Mouse (Mus musculus) adrenal gland, postnatal 14 days (tissue): ENCODE results near the gene Ptcd2. TPM values are rescaled to one million over a fixed set of nuclear protein-coding genes. Genes with fewer than 3 reads are reported as not detected.

ENCODE experiments used
- DNase-seq: peaks from one replicate; pipeline ENCODE4 v3.0.0; 2021; ENCODE audit warnings: mixed read lengths
- long read RNA-seq, 2 experiments: library from polyadenylated mRNA; stranded (forward); transcript quantifications; one replicate each; pipeline ENCODE4 v2.0.0; 2021
- total RNA-seq: library from RNA; stranded (reverse); gene quantifications from 2 replicates; pipeline ENCODE4 v1.2.3, GENCODE M21; 2021

Gene Ptcd2
- total RNA-seq = 35.2 and 43.1 TPM in 2 replicates
- long read RNA-seq, experiment 1, transcript Ptcd2-201 (10 exons, 1,704 nt) = major isoform, 61 of 68 reads
- long read RNA-seq, experiment 1, partial matches to known transcripts = 5 of 68 reads
- long read RNA-seq, experiment 1, other reads (novel, unspliced or antisense) = 2 of 68 reads
- long read RNA-seq, experiment 2, transcript Ptcd2-201 (10 exons, 1,704 nt) = major isoform, 39 of 41 reads
- long read RNA-seq, experiment 2, partial matches to known transcripts = 0 of 41 reads
- long read RNA-seq, experiment 2, other reads (novel, unspliced or antisense) = 2 of 41 reads

DNA sequence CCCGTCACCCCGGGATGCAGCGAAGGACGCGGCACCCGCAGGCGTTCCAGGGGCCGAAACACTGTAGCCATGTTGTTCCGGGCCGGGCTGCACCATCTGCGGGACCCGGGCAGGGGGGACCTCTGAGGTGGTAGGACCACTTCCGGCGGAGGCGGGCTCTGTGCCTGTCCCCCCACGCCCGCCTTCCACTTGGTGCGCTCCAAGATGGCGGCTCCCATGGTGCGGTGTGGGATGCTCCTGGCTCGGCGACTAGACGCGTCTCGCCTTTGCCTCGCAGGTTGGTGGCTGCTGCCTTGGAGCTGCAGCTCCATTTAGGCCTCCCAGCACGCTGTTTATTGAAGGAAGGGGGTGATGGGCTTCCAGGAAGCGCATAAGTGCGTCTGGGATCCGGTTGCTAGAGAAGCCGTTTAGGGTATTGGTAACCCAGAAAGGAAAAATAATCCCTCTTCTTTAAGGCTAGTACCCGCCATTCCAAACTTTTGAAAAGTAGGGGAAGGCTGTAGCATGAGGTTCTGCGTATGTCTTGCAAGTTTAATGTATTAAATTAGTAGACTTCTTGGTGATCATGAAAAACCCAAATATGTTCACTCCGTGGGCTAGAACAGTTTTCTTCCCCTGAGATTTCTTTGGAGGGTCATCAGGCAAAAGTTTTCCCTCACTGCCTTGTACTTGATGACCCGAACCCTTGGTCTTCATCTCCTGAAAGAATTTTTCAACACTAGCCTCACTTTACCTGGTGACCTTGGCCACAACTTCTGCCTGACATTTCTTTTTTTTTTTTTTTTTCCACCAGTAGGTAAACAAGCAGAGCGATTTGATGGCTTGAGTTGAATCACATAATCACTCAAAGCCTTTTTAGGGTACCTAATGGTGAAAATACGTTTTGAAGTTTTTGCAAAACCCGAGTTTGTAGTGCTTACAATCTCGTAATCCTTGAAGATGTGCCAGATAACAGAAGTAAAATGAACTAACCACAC, at the start of gene Ptcd2, which contains the start of gene Mrps27:
Gene Ptcd2, minus strand, starts transcription at position 107 of the 977 bp plus-strand sequence.
Gene Mrps27, plus strand, starts transcription at position 188 of the 977 bp plus-strand sequence.
- peak; percentile 99 for DNase-seq

DNA sequence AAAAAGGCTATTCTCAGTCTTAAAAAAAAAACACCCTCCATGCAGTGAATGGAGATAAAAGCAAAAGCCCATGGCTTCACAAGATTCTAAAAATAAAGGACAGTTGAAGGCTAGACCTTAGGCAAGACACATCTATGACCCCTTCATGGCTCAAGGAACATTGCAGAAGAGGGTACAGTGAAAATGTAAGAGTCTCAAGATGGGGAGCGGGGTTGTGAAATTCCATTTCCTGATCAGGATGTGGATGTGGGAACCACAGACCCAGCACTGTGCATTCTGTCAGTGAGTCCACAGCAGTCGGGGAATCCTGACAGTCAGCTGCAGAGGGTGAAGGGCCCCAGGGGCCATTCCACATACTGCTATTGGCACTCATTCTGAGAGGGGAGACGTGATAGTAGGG, 48.6 kb upstream of the Ptcd2 start:
- DNase-seq = no peak

DNA sequence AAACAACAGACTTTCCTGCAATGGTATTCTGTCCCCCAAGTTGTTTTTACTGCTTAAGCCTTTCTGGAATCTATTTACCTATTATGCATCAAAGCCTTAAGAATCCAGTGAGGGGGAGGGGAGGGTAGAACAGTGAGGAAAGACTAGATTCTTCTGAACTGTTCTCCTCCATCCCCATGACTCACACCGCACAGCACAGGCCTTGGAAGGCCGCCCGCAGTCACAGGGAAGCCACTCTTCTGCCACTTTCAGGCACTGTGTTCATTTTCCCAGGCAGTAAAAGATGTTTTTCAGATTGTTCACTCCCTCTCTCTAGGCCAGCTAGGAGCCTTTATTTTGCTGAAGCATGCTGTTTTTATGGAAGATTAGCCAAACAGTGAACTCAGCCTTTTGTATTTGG, 46.9 kb upstream of the Ptcd2 start:
- DNase-seq = peak; percentile 88

DNA sequence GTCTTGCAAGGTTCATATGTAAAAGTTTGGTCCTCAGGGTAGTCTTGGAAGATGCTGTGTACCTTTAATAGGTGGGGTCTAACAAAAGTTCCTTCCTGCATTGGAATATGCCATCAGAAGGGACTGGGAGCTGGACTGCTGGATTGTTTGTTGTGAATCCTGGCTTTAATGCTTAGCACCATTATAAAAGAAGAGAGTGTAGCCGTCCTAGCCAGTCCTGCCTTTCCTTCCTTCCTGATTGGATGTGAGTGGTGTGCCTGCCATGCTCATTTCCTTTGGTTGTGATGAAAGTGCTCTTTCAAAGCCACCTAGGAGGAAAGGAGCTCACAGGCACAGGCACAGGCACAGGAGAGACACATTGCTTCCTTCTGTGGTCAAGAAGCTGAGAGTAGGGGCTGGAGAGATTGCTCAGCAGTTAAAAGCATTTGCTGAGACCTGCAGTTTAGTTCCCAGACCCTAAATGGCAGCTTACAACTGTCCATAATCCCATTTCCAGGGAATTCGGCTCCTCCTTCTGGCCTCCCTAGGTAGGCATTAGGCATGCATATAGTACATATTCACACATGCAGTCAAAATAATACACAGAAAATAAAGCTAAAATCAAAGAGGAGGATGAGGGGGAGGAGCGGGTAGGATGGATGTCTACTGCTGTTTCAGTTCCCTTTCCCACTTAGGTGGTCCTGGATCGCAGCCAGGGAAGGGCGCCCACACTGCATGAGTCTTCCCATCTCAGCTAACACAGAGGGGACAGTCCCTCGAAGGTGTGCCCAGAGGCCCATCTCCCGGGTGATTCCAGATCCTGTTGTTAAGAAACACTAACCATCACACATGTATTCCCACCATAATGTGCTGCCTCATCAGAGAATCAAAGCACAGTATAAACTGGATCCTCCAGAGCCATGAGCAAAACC, 43.7 kb upstream of the Ptcd2 start:
- no peak for DNase-seq

DNA sequence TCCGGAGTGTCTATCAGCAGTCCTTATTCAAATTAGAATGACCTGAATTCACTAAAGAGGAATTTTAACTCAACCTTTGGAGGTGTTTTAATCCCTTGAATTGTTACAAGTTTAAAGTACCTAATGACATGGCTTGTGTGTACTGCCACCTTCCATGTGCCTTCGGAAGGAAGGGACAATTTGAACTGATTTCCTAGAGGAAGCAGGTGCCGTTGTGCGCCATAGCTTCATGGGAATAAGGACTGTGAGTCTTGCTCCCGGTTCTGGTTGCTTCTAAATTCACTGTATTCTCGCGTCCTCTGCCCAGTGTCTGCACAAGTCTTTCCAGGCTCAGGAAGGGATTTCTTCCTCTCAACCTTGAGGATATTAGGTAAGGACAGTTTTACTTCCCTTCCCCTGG, 41.8 kb upstream of the Ptcd2 start:
- no peak for DNase-seq

DNA sequence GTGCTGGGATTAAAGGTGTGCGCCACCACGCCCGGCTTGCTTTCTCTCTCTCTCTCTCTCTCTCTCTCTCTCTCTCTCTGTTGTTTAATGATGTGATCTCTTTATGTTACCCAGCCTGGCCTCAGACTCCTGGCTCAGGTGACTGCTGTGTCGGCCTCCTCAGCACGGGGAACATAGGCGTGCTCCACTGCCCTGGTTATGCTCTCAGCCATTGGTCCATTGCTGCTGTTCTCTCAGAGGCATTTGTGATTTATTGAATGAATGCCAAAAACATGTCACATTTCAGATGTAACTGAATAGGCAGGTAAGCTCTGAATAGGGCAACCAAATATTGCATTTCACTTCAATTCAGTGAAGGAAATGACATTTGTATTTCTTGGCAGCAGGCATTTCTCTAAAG, 41.4 kb upstream of the Ptcd2 start:
- DNase-seq = no peak

DNA sequence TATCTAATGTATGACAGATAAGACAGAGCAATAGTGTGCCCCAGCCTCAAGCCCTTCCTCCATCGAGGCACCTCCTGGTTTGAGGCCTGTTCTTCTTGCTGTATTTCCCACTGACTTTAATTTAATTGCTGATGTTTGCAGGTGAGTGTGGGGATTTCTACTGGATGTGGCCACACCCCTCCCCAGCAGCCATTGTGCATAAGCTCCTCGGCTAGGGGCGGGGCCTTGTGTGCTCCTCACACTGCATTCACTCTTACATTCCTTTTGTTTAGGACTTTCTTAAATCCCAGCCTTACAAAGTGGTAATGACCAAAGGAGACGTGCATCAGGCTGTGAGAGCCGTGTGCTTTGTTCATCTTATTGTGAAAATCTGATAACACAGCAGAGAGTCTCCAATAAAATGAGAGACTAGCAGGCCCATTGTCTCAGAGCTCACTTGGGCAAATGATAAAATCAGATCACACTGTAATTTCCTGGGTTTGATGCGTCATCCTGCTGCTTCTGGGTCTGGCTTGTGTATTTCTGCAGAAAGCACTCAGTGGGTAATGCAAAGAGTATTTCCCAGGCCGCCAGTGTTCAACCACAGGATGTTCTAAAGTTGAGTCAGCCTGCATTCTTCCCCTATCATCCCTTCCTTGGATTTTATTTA, 40.2 kb upstream of the Ptcd2 start:
- DNase-seq = no peak

DNA sequence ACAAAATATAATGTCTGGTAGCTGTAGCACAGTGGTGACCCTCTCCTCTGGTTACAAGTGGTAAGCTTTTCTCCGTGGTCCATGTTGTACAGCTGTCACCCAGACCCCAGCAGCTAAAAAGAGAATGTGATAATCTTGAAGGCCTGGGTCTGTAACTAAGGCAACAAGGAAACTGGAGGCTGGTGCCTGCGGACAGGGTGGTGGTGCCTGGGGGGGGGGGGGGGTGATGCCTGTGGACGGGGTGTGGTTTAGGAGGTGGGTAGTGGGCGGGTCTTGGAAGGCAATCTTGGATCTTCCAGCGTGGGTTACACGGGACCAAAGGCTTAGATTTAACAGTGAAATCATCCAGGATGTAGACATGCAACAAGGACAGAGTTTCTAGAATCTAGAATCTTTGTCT, 37.9 kb upstream of the Ptcd2 start:
- no peak for DNase-seq

DNA sequence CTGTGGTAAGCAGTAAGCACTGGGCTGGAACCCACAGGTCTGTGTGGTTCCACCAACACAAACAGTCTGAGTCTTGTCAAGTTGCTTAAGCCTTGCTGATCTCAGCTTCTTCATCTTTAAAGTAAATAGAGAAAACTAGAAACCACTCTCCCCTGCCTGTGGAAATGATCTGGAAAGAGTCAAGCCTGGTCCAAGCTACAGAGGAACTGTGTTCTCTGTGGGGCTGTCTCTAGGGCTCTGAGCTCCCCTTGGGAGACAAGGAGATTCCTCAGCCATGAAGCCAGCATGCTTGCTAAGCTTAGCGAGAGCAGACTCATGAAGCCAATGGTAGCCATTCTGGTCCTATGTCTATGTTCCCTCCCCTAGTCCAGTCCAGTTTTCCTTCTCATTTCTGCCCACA, 33.7 kb upstream of the Ptcd2 start:
- DNase-seq = no peak

DNA sequence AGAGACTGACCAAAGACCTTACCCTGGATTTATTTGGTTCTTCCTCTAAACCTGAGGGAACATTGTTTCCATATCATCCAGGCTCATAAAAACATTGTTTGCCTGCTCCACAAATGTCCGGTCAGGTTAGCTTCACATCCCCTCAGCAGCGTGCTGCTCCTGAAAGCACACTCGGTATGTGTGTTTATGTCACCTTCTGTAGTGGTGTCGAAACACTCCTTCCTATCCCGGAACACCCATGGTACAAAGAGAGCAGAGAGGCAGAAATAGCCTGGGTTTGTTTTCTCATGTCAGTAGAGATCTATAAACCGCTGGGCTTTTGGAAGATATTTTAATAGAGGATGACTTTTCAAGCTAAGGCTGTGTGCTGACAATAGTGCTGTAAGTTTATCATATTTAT, 32.5 kb upstream of the Ptcd2 start:
- DNase-seq = no peak

DNA sequence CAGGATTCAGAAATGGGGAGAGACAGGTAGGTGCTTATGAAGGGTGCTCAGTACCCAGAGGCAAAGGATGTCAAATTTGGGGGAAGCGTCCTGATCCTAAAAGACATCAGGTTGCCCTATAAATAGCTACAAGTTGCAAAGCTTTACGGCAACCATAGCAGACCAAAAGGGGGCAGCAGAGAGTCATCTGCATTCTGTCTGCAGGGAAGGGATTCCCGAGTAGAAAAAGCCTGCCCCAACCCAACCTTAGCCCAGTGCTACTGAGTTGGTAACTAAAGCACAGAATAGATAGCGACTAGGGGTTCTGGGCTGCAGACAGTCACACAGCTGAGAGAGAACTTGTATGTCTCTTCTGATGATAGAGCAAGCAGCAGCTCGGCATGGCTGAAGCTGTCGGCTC, 31.0 kb upstream of the Ptcd2 start:
- DNase-seq = peak; percentile 88

DNA sequence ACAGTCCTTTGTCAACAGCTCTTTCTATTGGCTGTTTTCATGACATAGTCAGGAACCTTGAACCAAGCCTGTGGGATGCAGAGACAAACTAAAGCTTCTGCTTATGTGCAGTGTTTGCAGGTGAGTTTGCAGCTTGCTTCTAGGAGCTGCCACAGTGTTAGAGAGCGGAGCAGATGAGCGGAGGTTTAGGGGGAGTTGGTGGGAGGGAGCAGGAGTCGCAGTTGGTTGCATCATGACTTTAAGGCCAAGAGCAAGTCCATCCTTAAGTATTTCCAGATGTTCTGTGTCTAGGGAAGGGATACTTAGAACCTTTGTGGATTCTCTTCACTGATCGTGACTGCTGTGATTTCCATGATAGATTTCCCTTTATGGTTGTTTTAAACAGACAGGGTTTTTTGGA, 29.7 kb upstream of the Ptcd2 start:
- DNase-seq = no peak

DNA sequence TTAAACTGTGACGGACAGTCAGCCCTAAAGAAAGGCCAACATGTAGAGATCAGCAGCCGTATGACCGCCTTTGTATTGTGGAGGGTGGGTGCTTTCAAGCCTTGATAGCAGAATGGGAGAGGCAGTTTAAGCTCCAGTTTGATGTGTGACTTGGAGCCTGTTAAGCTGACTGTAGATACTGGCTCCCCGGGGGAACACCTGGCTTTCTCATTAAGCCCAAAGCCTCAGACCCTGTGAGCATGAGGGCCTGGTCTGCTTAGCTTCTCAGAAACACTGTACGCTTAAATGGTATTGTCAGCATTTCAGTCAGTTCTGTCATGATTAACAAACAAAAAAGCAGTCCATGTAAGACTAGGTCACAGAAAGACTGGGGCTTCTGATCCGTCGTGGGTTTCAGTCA, 29.2 kb upstream of the Ptcd2 start:
- DNase-seq = no peak

DNA sequence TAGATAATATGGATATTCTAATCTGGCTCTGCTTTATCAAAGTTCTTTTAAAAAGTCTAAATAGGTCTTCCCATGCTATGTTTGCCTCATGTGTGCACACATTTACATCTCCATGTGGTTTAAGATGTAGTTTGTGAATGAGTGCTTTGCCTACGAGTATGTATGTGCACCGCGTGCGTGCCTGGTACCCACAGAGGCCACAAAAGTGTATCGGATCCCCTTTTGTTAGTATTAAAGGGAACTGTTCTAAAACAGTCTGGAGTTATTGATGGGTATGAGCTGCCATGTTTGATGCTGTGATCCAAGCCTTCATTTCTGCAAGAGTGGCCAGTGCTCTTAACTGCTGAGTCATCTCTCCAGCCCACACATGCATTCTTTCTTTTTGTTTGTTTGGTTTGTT, 26.8 kb upstream of the Ptcd2 start:
- DNase-seq = no peak

DNA sequence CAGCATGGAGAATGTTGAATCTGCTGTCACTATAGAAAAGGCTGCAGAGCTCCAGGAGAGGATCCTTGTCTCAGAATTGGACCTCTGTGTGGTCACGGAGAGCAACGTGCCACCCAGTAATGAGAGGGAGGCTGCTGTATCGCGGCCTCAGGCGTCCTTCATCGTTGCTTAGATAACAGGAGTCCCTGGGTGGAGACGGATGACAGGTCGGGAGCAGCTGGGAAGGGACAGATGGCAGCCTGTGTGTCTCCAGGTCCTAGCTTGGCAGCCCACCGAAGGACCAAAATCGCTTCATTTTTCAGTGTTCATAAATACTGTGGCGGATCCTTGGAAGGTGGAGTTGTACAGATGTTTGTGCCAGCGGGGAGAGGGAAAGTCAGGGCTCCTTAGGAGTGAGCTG, 24.6 kb upstream of the Ptcd2 start:
- no peak for DNase-seq

DNA sequence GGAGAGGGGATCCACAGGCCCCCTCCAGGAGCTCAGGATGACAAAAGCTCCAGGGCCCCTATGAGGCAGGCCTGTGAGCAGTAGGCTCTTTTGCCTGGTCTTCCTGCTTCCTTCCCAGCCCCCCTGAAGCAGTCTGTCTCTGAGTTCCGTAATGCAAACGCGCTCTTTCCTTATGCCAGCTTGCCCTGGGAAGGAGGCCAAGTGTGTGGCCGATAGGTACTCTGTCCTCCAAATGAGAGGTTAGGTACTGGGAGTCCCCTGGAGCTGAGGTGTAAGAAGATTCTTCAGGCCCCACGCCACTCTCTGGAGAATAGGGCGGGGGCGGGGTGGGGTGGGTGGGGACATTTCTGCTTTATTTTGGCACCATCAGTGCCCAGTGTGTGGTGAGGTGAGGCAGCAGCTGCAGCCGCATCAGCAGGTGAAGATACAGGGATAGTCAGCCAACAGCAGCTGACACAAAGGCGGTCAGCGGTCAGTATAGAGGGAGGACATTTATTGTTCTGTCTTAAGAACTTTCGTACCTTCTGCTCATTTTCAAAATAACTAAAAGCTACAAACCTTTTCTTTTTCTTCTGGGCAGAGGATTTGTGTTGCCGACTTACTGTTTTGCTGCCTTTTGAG, 23.2 kb upstream of the Ptcd2 start:
- DNase-seq = no peak

DNA sequence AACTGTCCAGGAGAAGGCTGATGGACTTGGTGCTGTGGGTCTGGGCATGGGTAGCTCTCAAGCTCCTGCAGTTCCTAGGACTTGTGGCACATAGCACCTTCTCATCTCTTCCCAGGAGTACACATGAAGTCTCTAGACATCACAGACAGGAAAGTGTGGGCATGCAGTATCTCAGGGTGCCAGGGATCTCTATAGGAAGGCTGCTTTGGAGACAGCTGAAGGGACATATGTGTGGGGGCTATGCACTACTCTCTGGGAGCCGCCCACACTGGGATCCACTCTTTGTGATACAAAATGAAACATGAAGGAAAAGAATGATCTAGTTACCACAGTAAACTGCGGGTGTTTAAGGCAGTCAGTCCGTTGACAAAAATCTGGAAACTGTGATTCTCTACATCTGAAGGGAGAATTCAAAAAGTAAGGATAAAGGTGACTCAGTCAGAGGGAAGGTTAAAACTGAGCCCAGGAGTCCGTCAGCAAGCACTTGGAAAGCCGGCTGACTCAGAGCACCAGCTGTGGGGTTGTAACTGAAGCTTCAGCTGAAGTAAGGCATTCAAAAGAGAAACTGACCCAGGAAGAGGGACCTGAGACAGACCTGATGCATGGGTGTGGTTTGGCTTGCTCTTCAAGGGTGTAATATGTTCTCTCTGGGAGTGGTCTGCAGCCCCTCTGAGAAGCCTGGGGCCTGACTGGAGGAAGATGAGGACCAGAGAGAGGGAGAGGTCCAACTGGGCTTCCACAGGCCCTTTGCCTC, 22.1 kb upstream of the Ptcd2 start:
- DNase-seq = no peak

DNA sequence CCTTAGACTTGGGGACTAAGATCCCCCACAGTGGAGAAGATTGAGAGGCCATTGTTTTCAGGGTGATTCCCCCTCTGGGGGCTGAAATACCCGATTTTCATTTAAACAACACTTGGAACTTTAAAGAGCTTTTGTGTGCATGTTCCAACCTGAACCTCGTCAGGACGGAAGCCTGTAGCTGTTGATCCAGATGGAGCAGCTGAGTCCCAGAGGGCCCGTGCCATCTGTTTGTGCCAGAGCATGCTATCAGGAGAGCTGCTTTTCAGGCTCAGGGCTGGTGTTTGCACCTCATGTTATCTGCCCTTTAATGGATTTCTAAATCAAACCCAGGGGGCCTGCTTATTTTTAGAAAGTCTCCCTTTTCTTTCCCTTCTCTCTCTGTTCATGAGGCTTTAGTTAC, 19.4 kb upstream of the Ptcd2 start:
- no peak for DNase-seq

DNA sequence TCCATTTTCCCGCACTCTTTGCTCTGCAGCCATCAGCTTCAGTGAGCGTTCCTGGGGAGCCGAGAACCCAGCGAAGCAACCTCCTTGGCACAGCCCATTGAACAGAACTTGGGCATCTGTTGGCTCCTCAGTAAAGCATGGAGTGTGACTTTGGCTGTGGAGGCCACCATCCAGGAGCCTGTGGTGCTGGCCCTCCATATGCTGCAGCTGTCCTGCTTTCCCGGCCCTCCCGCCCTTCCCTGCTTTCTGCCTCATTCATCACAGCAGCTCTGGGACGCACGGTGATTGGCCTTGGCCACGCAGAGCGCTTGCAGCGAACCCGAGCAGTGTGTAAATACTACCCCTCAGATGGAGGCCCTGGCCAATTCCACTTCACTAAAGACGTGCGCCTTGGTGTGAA, 14.4 kb upstream of the Ptcd2 start:
- DNase-seq = peak; percentile 28

DNA sequence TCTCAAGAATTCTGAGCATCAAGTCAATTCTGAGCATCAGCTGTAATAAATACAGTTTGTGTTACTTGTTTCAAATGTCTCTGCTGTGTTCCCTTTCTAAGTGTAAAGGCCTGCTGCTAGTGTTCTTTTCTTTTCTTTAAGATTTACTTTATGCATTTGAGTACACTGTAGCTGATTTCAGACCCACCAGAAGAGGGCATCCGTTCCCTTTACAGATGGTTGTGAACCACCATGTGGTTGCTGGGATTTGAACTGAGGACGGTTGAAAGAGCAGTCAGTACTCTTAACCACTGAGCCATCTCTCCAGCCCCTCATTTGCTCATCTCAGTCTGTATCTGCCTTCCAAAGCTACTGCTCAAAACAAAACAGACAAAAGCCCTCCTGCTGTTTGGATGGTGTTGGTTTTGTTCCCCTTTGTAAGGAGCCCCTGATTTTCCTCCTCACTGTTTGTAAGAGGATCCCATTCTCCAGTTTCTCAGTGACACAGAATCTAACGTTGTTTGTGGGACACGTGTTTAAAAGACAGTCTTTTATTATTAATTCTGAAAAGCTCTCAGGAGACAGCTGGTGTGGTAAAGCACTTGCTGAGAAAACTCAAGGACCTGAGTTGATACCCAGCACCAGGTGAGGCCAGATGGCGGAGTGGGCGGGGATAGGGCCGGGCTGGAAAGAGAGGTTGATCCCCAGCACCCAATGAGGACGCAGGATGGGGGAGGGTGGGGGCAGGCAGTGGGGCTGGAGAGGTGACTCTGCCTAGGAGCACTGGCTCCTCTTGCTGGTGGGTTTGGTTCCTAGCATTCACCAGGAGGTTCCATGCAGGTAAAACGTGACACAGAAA, 12.1 kb upstream of the Ptcd2 start:
- no peak for DNase-seq
